Mouse (Mus musculus) G1E (cell line): ENCODE results near the gene Ilk. TPM values are rescaled to one million over a fixed set of nuclear protein-coding genes. Genes with fewer than 3 reads are reported as not detected.

ENCODE experiments used
- ATAC-seq: 2 replicates; pipeline ENCODE4 v1.8.0; 2016; ENCODE audit warnings: mild to moderate bottlenecking; ENCODE audit not compliant: insufficient number of reproducible peaks, poor library complexity, low FRiP score, severe bottlenecking; ENCODE audit errors: extremely low read depth
- DNase-seq: peaks from one replicate; pipeline ENCODE4 v3.0.0; 2012; ENCODE audit warnings: low spot score
- H3K27me3 ChIP-seq: 2 replicates; pipeline ENCODE4 v1.6.1; 2012; ENCODE audit warnings: mild to moderate bottlenecking, low read length, inconsistent platforms; ENCODE audit not compliant: insufficient read depth
- H3K36me3 ChIP-seq: replicated peaks from 2 replicates; pipeline ENCODE3; 2012; ENCODE audit warnings: mild to moderate bottlenecking, inconsistent platforms
- H3K4me1 ChIP-seq: 2 replicates; pipeline ENCODE4 v1.6.1; 2012; ENCODE audit warnings: low read depth, low read length, inconsistent platforms, mixed read lengths; ENCODE audit not compliant: insufficient read depth
- H3K4me3 ChIP-seq: 2 replicates; pipeline ENCODE4 v1.5.1; 2012; ENCODE audit warnings: low read depth, mild to moderate bottlenecking, inconsistent platforms, low read length, moderate library complexity, mixed read lengths
- H3K9me3 ChIP-seq: replicated peaks from 2 replicates; pipeline ENCODE4 v1.6.1; 2012; ENCODE audit warnings: inconsistent platforms
- CTCF ChIP-seq: IDR thresholded peaks from 2 replicates; pipeline ENCODE4 v1.5.1; 2012; ENCODE audit warnings: low read depth, low read length, inconsistent platforms, mixed read lengths
- GATA1 ChIP-seq: IDR thresholded peaks from 2 replicates; pipeline ENCODE4 v1.6.1; 2012; ENCODE audit warnings: borderline replicate concordance, low read length, inconsistent platforms, mixed read lengths
- GATA2 ChIP-seq: IDR thresholded peaks from 2 replicates; pipeline ENCODE4 v1.6.1; 2012; ENCODE audit warnings: low read depth, low read length, inconsistent platforms, borderline replicate concordance
- POLR2AphosphoS5 ChIP-seq: IDR thresholded peaks from 2 replicates; pipeline ENCODE4 v1.6.1; 2012; ENCODE audit warnings: low read depth, low read length, inconsistent platforms; ENCODE audit not compliant: insufficient replicate concordance
- TAL1 ChIP-seq: conservative IDR thresholded peaks from 2 replicates; pipeline ENCODE4 v1.6.1; 2012; ENCODE audit warnings: low read depth, low read length, inconsistent platforms, mixed read lengths
- polyA plus RNA-seq: library from polyadenylated mRNA; stranded (reverse); fragments of >175 nt; gene quantifications from 2 replicates; pipeline ENCODE4 v1.2.3, GENCODE M21; 2012
- total RNA-seq, 2 experiments: library from RNA; stranded (forward) in 1 of 2; stranded (reverse) in 1 of 2; fragments of 200-1000 nt in 1 of 2; fragments of >200 nt in 1 of 2; fragmentation: Nextera tagmentation in 1 of 2; gene quantifications; 2 replicates each; pipeline ENCODE4 v1.2.3; 2014 to 2017

The Ilk gene
- total and polyA plus RNA-seq, 3 experiments = 21.1 to 200 (median 89.3) TPM

DNA sequence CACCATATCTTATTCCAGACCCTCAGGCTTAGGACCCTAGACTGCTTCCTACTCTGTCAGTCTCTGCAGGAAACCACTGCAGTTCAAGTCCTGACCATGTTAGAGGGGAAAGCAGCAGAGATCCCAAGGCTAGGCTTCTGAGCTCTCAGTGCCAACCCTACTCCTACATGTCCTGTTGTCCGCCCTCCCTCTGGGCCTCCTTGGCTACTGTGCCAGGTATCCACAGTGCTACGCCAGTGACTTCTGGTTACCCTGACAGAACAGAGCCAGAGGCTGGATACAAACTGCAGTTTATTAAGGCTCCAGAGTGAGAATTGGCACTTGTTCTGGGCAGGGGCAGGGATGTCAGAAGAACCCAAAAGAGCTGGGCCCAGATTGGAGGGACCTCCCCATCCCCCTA is 16.3 kb downstream of the Ilk start:
- ATAC-seq = no peak

DNA sequence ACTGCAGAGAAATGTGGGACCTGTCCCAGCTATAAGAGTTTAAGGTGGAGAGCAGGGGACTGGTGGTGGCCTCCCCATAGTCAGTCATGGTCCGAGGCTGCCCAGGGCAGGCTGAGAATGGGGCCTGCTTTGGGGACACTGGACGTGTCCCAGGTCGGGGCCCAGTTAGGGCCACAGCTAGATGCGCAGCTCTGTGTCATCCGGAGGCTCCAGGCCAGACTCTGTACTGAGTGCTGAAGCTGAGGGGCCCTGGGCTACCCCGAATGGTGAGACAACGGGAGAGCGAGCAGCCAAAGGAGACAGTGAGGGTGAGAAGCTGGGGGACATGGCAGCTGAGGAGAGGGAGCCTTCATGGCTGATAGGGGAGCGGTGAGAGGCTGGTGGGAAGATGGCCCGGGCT is 16.9 kb downstream of the Ilk start:
- H3K9me3 ChIP-seq = no peaks in the 10 kb centered on the region
- peaks cover 47% of the 10 kb centered on the region for H3K27me3 ChIP-seq
- ATAC-seq = no peak
- no peak overlapping the region for H3K4me3 ChIP-seq
- H3K36me3 ChIP-seq = peaks cover 27% of the 10 kb centered on the region
- TF ChIP-seq POLR2AphosphoS5 (no peak), GATA2 (no peak), TAL1 (no peak), GATA1 (no peak), CTCF (no peak)
- peaks cover 29% of the 10 kb centered on the region for H3K4me1 ChIP-seq
- DNase-seq = no peak

More for the DNA sequence above, 16.3 kb downstream of the Ilk start:
- Histone ChIP-seq H3K36me3 (peaks cover 33% of the 10 kb centered on the region), H3K27me3 (peaks cover 43% of the 10 kb centered on the region), H3K9me3 (no peaks in the 10 kb centered on the region), H3K4me1 (peaks cover 29% of the 10 kb centered on the region), H3K4me3 (no peak overlapping the region)
- no peak for TF ChIP-seq GATA1
- no peak for TF ChIP-seq POLR2AphosphoS5
- TF ChIP-seq CTCF = no peak
- TF ChIP-seq TAL1 = no peak
- TF ChIP-seq GATA2 = no peak
- DNase-seq = no peak

DNA sequence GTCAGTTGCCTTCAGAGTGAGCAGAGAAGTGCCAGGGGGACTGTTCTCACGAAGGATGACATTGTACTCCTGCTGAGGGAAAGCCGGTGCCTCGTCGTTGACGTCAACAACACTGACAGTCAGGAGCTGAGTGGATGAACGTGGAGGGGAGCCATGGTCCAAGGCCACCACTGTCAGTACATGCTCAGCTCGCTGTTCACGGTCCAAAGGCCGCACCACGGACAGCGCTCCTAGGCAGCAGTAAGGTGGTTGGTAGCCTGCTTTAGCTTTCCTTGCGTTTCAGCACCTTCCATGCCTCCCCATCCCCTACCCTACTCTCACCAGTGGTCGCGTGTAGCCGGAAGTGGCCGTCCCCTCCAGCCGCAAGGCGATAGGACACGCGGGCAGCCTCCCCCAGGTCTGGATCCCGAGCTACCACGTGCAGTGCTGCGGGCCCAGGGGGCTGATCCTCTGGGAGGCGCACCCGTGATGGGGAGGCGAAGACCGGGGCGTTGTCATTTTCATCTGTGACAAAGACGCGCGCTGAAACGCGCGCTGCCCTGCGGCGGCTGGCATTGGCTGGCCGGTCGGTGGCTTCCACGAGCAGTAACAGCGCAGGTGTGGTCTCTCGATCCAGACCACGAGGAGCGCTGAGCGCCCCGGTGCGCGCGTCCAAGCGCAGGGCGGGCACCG is 25.6 kb downstream of the Ilk start:
- no peaks in the 10 kb centered on the region for H3K9me3 ChIP-seq
- ATAC-seq = no peak
- no peak for DNase-seq
- H3K4me1 ChIP-seq = 0 out of 2 replicates have a peak, but pooled peaks cover 2% of the 10 kb centered on the region
- no peaks in the 10 kb centered on the region for H3K36me3 ChIP-seq
- no peak overlapping the region for H3K4me3 ChIP-seq
- H3K27me3 ChIP-seq = peaks cover 36% of the 10 kb centered on the region
- TF ChIP-seq TAL1 (no peak), POLR2AphosphoS5 (no peak), GATA1 (no peak), GATA2 (no peak), CTCF (no peak)

DNA sequence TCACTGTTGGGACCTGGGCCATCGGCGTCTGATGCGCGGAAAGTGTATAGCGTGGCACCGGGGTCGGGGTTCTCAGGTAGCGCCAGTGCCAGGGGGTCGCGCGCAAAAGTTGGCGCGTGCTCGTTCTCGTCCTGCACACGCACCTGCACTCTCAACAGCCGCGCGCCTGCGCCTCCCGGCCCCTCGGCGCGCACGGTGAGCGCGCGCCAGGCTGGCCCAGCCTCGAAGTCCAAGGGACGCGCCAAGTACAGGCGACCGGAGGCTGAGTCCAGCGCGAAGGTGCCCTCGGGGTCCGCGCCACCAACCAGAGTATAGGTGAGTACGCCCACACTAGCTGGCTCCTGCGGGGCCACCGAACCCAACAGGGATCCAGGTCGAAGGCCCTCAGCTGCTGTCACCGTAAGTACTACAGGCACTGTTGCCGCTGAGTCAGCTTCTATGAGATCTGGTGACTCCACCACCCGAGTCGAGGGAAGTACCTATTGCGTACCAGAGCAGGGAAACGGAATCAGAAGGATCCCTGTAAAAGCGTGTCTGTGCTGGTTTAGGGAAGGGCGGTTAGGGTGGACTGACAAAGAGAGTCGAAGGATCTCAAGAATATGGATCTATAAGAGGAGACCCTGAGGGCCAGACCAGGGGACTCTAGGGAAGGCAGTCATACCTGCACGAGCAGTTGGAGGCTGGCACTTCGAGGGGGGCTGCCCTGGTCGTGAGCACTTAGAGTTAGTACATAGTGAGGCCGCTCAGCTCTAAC is 26.3 kb downstream of the Ilk start:
- no peak overlapping the region for H3K4me3 ChIP-seq

DNA sequence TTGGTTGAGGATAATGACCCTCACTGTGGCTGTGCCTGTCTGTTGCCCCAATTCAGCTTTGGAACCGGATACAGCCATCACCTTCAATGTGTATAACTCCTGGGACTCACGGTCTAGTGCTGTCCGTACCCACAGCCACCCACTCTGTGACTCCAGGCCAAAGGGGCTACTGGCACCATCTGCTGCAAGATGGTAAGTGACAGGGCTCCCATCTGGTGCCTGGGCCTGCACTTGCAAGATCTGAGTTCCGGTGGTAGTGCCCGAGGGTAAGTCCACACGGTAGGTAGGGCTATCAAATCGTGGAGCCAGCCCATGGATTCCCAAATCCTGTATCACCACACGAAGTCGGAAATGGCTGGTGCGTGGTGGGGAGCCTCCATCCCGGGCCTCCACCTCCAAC is 27.9 kb downstream of the Ilk start:
- Histone ChIP-seq H3K4me1 (0 out of 2 replicates have a peak, but pooled peaks cover 2% of the 10 kb centered on the region), H3K4me3 (no peak overlapping the region), H3K36me3 (no peaks in the 10 kb centered on the region), H3K27me3 (peaks cover 22% of the 10 kb centered on the region), H3K9me3 (no peaks in the 10 kb centered on the region)
- TF ChIP-seq CTCF = no peak
- TF ChIP-seq POLR2AphosphoS5 = no peak
- TF ChIP-seq GATA1 = no peak
- no peak for TF ChIP-seq TAL1
- no peak for TF ChIP-seq GATA2
- ATAC-seq = no peak
- no peak for DNase-seq

More for the DNA sequence above, 26.3 kb downstream of the Ilk start:
- Histone ChIP-seq H3K27me3 (peaks cover 34% of the 10 kb centered on the region), H3K36me3 (no peaks in the 10 kb centered on the region), H3K9me3 (no peaks in the 10 kb centered on the region), H3K4me1 (0 out of 2 replicates have a peak, but pooled peaks cover 2% of the 10 kb centered on the region)
- no peak for DNase-seq
- TF ChIP-seq POLR2AphosphoS5 = no peak
- TF ChIP-seq TAL1 = no peak
- no peak for ATAC-seq

DNA sequence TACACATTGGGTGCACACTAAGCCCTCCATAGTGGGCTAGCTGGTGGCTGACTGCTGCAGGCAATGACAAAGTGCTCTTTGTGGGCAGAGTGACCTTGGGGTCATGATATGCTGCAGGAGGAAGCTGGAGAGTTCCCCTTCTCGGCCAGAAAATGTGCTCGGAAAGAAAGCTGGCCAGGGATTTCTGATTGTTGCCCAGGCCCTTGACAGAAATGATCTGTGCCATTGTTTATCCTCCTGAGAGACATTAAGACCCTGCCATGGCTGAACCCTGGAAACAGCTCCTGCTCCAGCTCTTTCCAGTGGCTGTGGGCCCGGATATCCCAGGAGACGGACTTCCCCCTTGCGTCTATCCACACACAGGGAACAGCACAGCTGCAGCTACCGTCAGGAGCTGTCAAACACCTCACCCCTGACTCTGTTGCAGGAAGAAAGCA is 31.4 kb downstream of the Ilk start:
- TF ChIP-seq POLR2AphosphoS5 = no peak
- no peak for TF ChIP-seq GATA2
- TF ChIP-seq CTCF = no peak
- no peak for TF ChIP-seq TAL1
- TF ChIP-seq GATA1 = no peak
- peaks cover 19% of the 10 kb centered on the region for H3K27me3 ChIP-seq
- no peaks in the 10 kb centered on the region for H3K36me3 ChIP-seq
- H3K4me1 ChIP-seq = no peaks in the 10 kb centered on the region
- no peak for DNase-seq
- no peaks in the 10 kb centered on the region for H3K9me3 ChIP-seq
- H3K4me3 ChIP-seq = no peak overlapping the region
- no peak for ATAC-seq

DNA sequence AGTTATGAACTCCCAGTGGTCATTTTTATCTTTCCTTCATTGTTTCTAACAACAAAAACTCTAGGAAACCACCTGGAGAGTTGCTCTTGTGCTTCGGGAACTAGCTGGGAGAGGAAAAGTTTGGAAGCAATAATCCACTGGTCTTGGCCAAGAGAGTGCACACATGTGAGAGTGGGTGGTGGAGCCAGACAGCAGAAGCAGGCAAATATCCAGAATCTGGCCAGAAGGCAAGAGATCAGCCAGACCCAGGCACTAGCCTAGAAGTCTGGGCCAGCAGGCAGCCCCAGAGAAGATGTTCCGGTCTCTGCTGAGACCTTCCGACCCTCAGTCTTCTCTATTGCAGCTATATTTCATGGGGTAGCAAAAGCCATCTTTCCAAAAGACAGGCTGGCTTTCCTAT is 33.6 kb downstream of the Ilk start:
- ATAC-seq (no peak), DNase-seq (no peak)
- H3K4me1 ChIP-seq = no peaks in the 10 kb centered on the region
- no peaks in the 10 kb centered on the region for H3K9me3 ChIP-seq
- H3K36me3 ChIP-seq = no peaks in the 10 kb centered on the region
- no peak for TF ChIP-seq GATA2
- no peak for TF ChIP-seq GATA1
- no peak for TF ChIP-seq CTCF
- TF ChIP-seq TAL1 = no peak
- no peak for TF ChIP-seq POLR2AphosphoS5
- H3K4me3 ChIP-seq = no peak overlapping the region
- H3K27me3 ChIP-seq = peaks cover 30% of the 10 kb centered on the region
